Mouse (Mus musculus) right cerebral cortex, postnatal 25 days (tissue): Measurements from ENCODE around the gene Ap2a1.

Experiments
- DNase-seq: peaks from one replicate; pipeline ENCODE4 v3.0.0; 2022

The Ap2a1 gene

GRCm38 (mm10) chr7:44863982-44864494 lies 65.3 kb downstream of the Ap2a1 start:
- DNase-seq: no peak

- DNase-seq: no peak
These were observed 66.1 kb downstream of the Ap2a1 start for GRCm38 (mm10) chr7:44863210-44863609.

- no peak for DNase-seq
These were observed 66.9 kb downstream of the Ap2a1 start for GRCm38 (mm10) chr7:44862434-44862833.

- DNase-seq: no peak
These were observed 67.9 kb downstream of the Ap2a1 start for GRCm38 (mm10) chr7:44861429-44861816.

GRCm38 (mm10) chr7:44860576-44861428 lies 68.5 kb downstream of the Ap2a1 start:
- DNase-seq: peak; percentile 65

- DNase-seq: no peak
These were observed 69.4 kb downstream of the Ap2a1 start for GRCm38 (mm10) chr7:44859896-44860295.

GRCm38 (mm10) chr7:44857905-44858304 lies 71.4 kb downstream of the Ap2a1 start:
- no peak for DNase-seq

GRCm38 (mm10) chr7:44857042-44857552 lies 72.2 kb downstream of the Ap2a1 start, which contains the start of gene Pnkp:
Gene Pnkp (plus strand): TSS chr7:44857139.
- peak; percentile 92 for DNase-seq

GRCm38 (mm10) chr7:44856265-44856916 lies 72.9 kb downstream of the Ap2a1 start:
- DNase-seq: no peak

GRCm38 (mm10) chr7:44855036-44855435 lies 74.3 kb downstream of the Ap2a1 start:
- DNase-seq: no peak

GRCm38 (mm10) chr7:44854356-44855031 lies 74.8 kb downstream of the Ap2a1 start:
- peak; percentile 77 for DNase-seq

- DNase-seq: no peak
These were observed 75.5 kb downstream of the Ap2a1 start for GRCm38 (mm10) chr7:44853596-44854355.

- no peak for DNase-seq
These were observed 76.2 kb downstream of the Ap2a1 start for GRCm38 (mm10) chr7:44853065-44853464.

GRCm38 (mm10) chr7:44852259-44853027 lies 76.9 kb downstream of the Ap2a1 start:
- no peak for DNase-seq

- no peak for DNase-seq
These were observed 77.6 kb downstream of the Ap2a1 start for GRCm38 (mm10) chr7:44851625-44852234.

- no peak for DNase-seq
These were observed 78.3 kb downstream of the Ap2a1 start for GRCm38 (mm10) chr7:44850789-44851624.
